Mouse (Mus musculus): ENCODE results near the gene Chst10.
A peak's percentile ranks its signal among the peaks of the same experiment; 100 is the strongest.

The Chst10 gene

GRCm38 (mm10) chr1:38897431-38898248, at the start of gene Chst10:
TSS of gene Chst10 (minus strand) at chr1:38898161.
- peak; percentile 83 to 86 for DNase-seq (ENCODE audit: low read depth in 2 of 2, low spot score in 2 of 2)

DNA sequence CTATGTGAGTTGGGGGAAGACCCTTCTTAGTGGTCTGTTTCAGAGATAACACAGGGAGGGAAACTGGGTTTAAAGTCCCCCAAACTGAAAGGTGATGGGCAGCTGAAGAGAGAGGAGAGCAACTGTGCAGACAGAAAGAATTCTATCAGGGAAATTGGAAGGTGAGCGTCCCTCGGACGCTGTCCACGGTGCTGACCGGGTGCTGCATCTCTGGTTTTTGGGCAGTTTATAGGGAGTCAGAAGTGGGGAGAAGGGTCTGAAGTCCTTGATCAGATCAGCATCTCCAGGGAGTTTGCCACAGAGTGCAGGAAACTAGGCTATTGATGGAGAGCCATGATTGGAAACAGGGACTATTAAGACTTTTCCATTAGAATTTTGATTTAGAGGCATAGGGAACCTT, 41.6 kb upstream of the Chst10 start:
- no peak for DNase-seq (ENCODE audit: low read depth in 2 of 2, low spot score in 2 of 2)

- no peak for DNase-seq (ENCODE audit: low read depth in 2 of 2, low spot score in 2 of 2)
Measured at GRCm38 (mm10) chr1:38938849-38939248, 40.9 kb upstream of the Chst10 start, which contains the start of gene Nms. TSS of gene Nms (plus strand) at chr1:38939149.

GRCm38 (mm10) chr1:38936780-38937179, 38.8 kb upstream of the Chst10 start:
- peak; percentile 29 to 38 for DNase-seq (ENCODE audit: low read depth in 2 of 2, low spot score in 2 of 2)

GRCm38 (mm10) chr1:38934668-38935067, 36.7 kb upstream of the Chst10 start:
- DNase-seq (ENCODE audit: low read depth in 2 of 2, low spot score in 2 of 2), result peak; percentile 9 to 25

DNA sequence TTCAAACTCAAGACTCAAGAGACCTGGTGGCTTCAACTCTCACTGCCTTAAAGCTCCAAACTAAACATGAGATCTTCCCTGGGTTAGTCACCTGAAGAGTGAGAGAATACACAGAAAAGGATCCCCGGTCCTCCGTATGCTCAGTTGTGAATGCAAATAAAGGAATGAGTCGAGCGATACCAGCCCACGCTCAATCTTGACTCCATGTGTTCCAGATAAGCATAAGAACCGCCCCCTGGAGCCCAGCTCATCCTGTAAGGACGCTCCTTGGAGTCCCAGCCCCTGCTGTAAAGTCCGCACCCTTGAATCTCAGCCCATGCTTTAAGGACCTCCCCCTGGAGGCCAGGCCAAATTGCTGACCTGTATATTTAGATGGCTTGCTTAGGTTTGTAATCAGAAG, 32.8 kb upstream of the Chst10 start:
- DNase-seq (ENCODE audit: low read depth in 2 of 2, low spot score in 2 of 2), result no peak

- no peak for DNase-seq (ENCODE audit: low read depth in 2 of 2, low spot score in 2 of 2)
Measured at GRCm38 (mm10) chr1:38929468-38929867, 31.5 kb upstream of the Chst10 start.

DNA sequence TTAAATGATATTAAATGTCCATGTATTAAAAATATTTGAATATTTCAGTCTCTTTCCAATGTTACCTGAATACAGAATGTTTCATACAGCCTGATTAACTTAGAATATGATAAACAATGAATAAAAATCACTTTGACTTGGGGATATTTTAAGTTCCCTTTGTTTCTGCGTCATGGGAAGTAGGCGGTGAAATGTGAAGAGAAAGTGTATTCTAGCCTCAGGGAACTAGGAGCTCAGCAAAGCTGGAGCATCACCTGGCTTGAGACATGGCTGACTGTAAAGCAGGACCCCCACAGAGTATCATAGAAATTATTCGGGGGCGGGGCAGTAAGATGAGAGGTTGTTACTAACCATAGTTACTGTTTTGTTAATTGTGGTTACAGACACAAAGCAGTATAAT, 31.0 kb upstream of the Chst10 start:
- DNase-seq (ENCODE audit: low read depth in 2 of 2, low spot score in 2 of 2), result no peak

DNA sequence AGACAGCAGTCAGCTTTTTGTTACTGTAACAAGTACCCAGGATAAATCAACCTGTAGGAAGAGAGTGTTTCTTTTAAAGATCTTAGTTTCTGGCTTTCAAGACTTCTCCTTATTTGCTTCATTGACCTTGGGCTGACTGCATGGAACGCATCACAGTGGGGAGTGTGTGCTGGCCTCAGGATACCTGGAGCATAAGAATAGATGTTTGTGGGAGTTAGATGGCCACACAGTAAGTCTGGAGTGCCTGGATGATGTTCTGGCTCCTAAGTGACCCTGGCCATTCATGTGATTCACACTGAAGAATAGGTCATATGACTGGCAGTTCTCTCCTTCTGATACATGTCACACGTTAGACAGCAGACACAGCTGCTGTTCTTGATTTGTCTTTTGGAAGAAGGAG, 6.0 kb upstream of the Chst10 start:
- no peak for DNase-seq (ENCODE audit: low read depth in 2 of 2, low spot score in 2 of 2)

- no peak for DNase-seq (ENCODE audit: low read depth in 2 of 2, low spot score in 2 of 2)
Measured at GRCm38 (mm10) chr1:38902571-38902970, 4.6 kb upstream of the Chst10 start.

DNA sequence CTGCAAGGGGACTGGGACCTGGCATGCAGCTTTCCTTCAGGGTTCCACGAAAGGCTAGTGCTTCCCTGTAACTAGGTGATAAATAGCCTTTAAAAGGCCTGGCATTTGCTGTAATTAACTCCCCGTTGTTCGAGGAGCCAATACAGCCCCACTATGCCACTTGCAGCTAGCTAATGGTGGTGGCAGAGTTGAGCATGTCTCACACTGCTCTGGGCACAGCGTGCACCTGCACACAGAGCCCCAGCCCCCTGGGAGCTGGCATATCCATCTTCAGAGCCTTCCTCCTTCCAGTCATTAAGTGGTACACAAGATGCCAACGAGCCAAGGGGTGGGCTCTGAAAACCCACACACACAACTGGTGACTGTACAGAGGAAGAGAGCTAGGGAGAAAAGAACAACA, 4.9 kb downstream of the Chst10 start:
- DNase-seq (ENCODE audit: low read depth in 2 of 2, low spot score in 2 of 2), result no peak

DNA sequence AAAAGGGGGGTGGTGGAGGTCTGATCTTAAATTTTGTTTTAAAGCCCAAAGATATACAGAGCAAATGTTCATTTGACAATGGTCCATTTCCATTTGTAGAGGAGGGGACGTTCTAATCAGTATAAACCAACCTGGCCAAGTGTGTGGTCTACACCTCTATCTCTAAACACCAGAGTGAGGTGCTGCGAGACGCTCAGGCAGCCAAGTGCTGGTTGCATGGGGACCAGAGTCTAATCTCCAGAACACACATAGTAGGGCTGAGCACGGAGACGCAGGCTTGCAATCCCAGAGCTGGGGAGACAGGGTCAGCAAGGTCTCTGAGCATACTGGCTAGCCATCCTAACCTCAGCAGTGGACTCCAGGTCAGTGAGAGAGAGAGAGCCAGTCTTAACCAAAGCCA, 6.5 kb downstream of the Chst10 start:
- no peak for DNase-seq (ENCODE audit: low read depth in 2 of 2, low spot score in 2 of 2)

- no peak for DNase-seq (ENCODE audit: low read depth in 2 of 2, low spot score in 2 of 2)
Measured at GRCm38 (mm10) chr1:38888803-38889202, 9.2 kb downstream of the Chst10 start.

DNA sequence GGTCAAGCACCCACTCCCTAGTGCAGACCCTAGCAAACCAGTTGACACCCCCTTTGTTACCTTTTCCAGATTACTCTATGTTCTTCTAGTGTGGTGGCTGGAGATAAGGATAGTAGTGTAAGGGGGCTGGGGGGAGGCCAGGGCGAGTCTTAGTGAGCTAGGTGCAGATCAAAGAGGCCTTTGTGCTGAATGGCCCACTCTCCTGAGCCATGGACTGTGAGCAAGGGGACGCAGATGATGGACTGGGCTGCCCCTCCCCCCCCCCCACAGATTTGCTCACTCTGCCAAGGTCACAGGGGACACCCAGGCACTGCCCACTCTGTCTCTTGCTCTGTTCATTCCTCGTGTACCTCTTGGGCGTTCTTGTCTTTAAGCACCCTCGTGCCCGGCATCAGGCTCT, 10.9 kb downstream of the Chst10 start:
- DNase-seq (ENCODE audit: low read depth in 2 of 2, low spot score in 2 of 2), result no peak

- DNase-seq (ENCODE audit: low read depth in 2 of 2, low spot score in 2 of 2), result no peak
Measured at GRCm38 (mm10) chr1:38886602-38887001, 11.4 kb downstream of the Chst10 start.

- DNase-seq (ENCODE audit: low read depth in 2 of 2, low spot score in 2 of 2), result peak; percentile 23 to 53
Measured at GRCm38 (mm10) chr1:38885956-38886355, 12.0 kb downstream of the Chst10 start.

GRCm38 (mm10) chr1:38883766-38884165, 14.2 kb downstream of the Chst10 start:
- peak in 1 of 2 experiments; percentile 18 for DNase-seq (ENCODE audit: low read depth in 2 of 2, low spot score in 2 of 2)

DNA sequence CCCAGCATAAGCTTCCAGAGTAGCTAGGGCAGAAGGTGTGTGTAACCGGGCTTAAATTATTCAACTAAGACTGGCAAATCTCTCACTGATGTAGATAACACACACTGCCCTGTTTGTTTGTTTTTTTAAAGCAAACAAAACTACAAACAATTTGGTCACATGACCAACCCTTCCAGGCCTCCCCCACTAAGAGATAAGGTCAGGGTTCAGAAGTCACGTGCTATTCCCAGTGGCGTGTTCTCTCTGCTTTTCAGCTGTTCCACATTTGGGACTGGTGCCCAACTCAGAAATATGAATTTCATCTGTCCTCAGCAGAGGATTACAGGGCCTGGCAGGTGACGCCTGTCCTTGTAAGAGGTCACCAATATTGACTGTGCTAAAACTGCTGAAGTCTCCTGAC, 15.2 kb downstream of the Chst10 start:
- no peak for DNase-seq (ENCODE audit: low read depth in 2 of 2, low spot score in 2 of 2)

DNA sequence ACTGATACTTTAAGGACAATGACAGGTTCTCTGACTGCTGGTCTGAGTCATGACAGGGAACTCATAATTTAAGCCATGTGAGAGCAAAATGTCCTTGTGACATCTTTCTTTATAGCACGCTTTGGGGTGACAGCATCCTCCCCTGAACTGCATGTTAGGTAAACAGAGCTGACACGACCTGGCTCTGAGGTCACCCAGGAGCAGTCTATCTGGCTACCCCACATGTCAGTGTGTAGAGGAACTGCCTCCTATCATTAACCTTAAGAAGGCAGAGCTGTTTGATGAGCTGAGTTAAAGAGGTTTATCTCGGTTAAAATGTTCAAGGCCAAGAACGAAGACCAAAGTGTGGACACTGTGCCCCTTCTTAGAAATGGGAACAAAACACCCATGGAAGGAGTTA, 16.6 kb downstream of the Chst10 start:
- no peak for DNase-seq (ENCODE audit: low read depth in 2 of 2, low spot score in 2 of 2)

DNA sequence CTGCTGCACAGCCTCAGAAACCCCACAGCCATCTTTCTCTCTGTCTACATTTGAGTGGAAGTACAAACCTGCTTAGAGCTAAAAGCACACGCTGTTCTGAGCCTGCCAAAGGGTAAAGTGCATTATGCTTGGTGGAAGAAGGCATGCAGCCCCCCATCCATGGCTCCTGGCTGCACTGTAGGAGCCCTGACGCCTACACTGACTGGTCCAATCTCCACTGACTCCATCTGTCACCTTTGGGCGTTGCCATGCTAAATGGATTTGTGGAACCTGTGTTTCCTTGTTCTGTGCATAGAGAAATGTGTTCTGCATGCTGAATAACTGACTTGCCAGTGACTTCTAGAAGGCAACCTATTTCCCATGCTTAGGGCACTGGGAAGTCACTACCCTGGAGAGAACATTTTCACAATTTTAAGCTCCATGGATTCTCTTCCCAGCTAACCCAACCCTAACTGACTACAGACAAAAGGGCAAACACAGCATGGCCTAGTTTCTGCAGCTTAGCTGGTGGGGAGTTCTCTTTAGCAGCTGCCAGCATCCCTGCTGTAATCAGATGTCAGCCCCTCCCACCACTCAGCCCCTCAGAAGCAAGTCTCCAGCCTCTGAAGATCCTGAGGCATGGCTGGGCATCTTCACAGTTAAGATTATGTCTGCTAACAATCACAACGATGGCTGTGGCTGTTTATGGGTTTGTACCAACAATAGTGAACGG, 21.1 kb downstream of the Chst10 start:
- no peak for DNase-seq (ENCODE audit: low read depth in 2 of 2, low spot score in 2 of 2)

DNA sequence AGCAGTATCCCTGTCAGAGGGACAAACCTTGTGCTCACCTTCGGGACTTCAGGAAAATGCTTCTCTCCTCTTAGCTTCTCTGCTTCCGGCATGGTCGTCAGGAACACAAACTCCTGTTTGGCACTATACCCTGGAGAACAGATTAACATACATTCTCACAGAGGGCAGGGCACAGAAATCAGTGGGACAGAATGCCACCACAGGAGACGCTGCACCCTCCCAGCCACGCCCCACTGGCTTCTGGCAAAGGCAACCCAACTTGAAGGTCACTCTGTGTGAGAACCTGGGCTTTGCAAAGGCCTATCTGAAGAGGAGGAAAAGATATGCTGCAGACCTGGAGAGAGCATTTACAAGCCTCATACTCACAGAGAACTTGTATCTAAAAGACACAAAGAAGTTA, 24.1 kb downstream of the Chst10 start:
- DNase-seq (ENCODE audit: low read depth in 2 of 2, low spot score in 2 of 2), result no peak

- no peak for DNase-seq (ENCODE audit: low read depth in 2 of 2, low spot score in 2 of 2)
Measured at GRCm38 (mm10) chr1:38871834-38872233, 26.1 kb downstream of the Chst10 start.

All from CD8-positive naive resting alpha-beta T cell, adult 2 months (primary cell).